Mouse (Mus musculus) brain, embryonic 14.5 days (tissue): ENCODE data around the gene Traf7. TPM values are rescaled to one million over a fixed set of nuclear protein-coding genes. Genes with fewer than 3 reads are reported as not detected.

Experiments
- DNase-seq: peaks from one replicate; pipeline ENCODE4 v3.0.0-alpha.2; 2011; ENCODE audit warnings: low read depth
- CTCF ChIP-seq: fragments of 200-500 bp; IDR thresholded peaks from 2 replicates; pipeline ENCODE4 v1.5.1; 2012; ENCODE audit warnings: inconsistent platforms, mild to moderate bottlenecking, moderate library complexity, borderline replicate concordance; ENCODE audit not compliant: insufficient read depth, insufficient read length; ENCODE audit errors: extremely low read depth
- POLR2A ChIP-seq: fragments of 200-500 bp; IDR thresholded peaks from 2 replicates; pipeline ENCODE4 v1.6.1; 2012; ENCODE audit warnings: mild to moderate bottlenecking, inconsistent platforms, borderline replicate concordance; ENCODE audit not compliant: poor library complexity, insufficient read depth, insufficient read length, severe bottlenecking; ENCODE audit errors: extremely low read depth
- polyA plus RNA-seq: library from polyadenylated mRNA; depleted of rRNA; stranded (reverse); fragments of >200 nt; gene quantifications from 2 replicates; pipeline ENCODE4 v1.2.3, GENCODE M21; 2012

Gene Traf7
- polyA plus RNA-seq, 1 experiment = 310 TPM

GRCm38 (mm10) chr17:24476022-24476776, 51.5 kb downstream of the Traf7 start:
- TF ChIP-seq CTCF = no peak
- TF ChIP-seq POLR2A = no peak
- DNase-seq = no peak

- DNase-seq = no peak
- TF ChIP-seq CTCF (no peak), POLR2A (no peak)
These were observed 52.2 kb downstream of the Traf7 start for GRCm38 (mm10) chr17:24475586-24475985.

- no peak for DNase-seq
- TF ChIP-seq CTCF = no peak
- TF ChIP-seq POLR2A = no peak
These were observed 53.2 kb downstream of the Traf7 start for GRCm38 (mm10) chr17:24474557-24474956.

GRCm38 (mm10) chr17:24473612-24474275, 54.0 kb downstream of the Traf7 start, which contains the start of gene Bricd5:
Gene Bricd5 (plus strand): TSS chr17:24473884.
- no peak for DNase-seq
- TF ChIP-seq POLR2A (no peak), CTCF (no peak)

GRCm38 (mm10) chr17:24472512-24472911, 55.2 kb downstream of the Traf7 start:
- no peak for DNase-seq
- TF ChIP-seq CTCF (no peak), POLR2A (no peak)

GRCm38 (mm10) chr17:24470701-24471527, 56.8 kb downstream of the Traf7 start:
- TF ChIP-seq CTCF = no peak
- TF ChIP-seq POLR2A = no peak
- DNase-seq = peak; percentile 30

- peak; percentile 100 for DNase-seq
- no peak for TF ChIP-seq CTCF
- peak; percentile 76 for TF ChIP-seq POLR2A
These were observed 57.7 kb downstream of the Traf7 start, which contains the start of the genes E4f1 and Pgp for GRCm38 (mm10) chr17:24469910-24470602. Gene E4f1 (minus strand): TSS chr17:24470313. Gene Pgp (plus strand): TSS chr17:24470392.

GRCm38 (mm10) chr17:24469336-24469909, 58.3 kb downstream of the Traf7 start:
- no peak for DNase-seq
- TF ChIP-seq CTCF (no peak), POLR2A (no peak)

- TF ChIP-seq CTCF = no peak
- TF ChIP-seq POLR2A = no peak
- DNase-seq = no peak
These were observed 59.0 kb downstream of the Traf7 start for GRCm38 (mm10) chr17:24468636-24469246.

GRCm38 (mm10) chr17:24463374-24464133, 64.2 kb downstream of the Traf7 start:
- DNase-seq = no peak
- TF ChIP-seq POLR2A = no peak
- TF ChIP-seq CTCF = 0 out of 2 replicates have a peak, but pooled peaks have one; percentile 2
